Mouse (Mus musculus) small intestine, adult 2 months (tissue): ENCODE measurements at regions not wholly inside any gene's neighbourhood (a gene's known extent, or its start where the extent isn't known, plus 50 kb on each side); places are given as distances from the start of the nearest gene placed in this dataset.

ENCODE experiments used
- CTCF ChIP-seq: fragments of 200-500 bp; IDR thresholded peaks from 2 replicates; pipeline ENCODE4 v1.5.1; 2012; ENCODE audit warnings: low read depth, mild to moderate bottlenecking, control low read depth, inconsistent platforms, low read length, moderate library complexity, mixed read lengths; ENCODE audit not compliant: insufficient replicate concordance, insufficient read length; ENCODE audit errors: extremely low read depth
- POLR2A ChIP-seq: fragments of 200-500 bp; IDR thresholded peaks from 2 replicates; pipeline ENCODE4 v1.6.1; 2012; ENCODE audit warnings: low read depth, mild to moderate bottlenecking, control low read depth, inconsistent platforms, low read length, moderate library complexity

DNA sequence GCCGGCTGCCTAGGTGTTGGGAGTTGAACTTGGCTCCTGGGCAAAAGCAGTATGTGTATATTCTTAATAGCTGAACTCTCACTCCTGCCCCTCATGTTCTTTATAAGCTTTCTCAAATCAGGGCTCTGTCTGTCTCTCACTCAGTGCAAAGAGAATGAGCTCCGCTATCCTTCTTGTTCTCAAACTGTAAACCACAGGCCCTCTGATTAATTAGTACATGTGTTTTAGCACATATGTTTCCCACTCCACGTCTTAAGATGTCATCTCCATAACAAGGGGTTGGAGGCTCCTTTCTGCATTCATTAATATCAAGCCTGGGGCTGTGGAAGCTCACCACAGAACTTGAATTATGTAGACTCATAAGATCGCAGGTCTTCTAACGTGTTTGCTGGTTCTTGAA is 104.7 kb downstream of the Nsun3 start:
- no peak for TF ChIP-seq CTCF
- TF ChIP-seq POLR2A, result no peak
